Mouse (Mus musculus): ENCODE results near the gene Zfp13. TPM values are rescaled to one million over a fixed set of nuclear protein-coding genes. Genes with fewer than 3 reads are reported as not detected.

Zfp13 gene
- total and polyA plus RNA-seq, 3 experiments: 0.30 TPM; not detected in 2

- TF ChIP-seq SIN3A (IDR thresholded peaks at IDR 0.05; ENCODE audit: low read length) (0 out of 2 replicates have a peak, but pooled peaks have one; percentile 5), MAFK (IDR thresholded peaks at IDR 0.05; ENCODE audit: insufficient replicate concordance, low read length) (no peak), MAX (IDR thresholded peaks at IDR 0.05; ENCODE audit: low read length) (no peak), SMC3 (IDR thresholded peaks at IDR 0.05; ENCODE audit: low read depth, low read length) (no peak), USF1 (IDR thresholded peaks at IDR 0.05; ENCODE audit: low read depth, low read length) (no peak), NRF1 (IDR thresholded peaks at IDR 0.05; ENCODE audit: low read depth, low read length) (no peak), ZNF384 (IDR thresholded peaks at IDR 0.05; ENCODE audit: low read depth, low read length) (no peak), MYC (IDR thresholded peaks at IDR 0.05; ENCODE audit: low read depth, low read length) (no peak)
These were observed 6.4 kb downstream of the Zfp13 start (continued) for GRCm38 (mm10) chr17:23592926-23593300.

- H3K27ac ChIP-seq (ENCODE audit: insufficient read depth, low read depth): no peak overlapping the region
- H3K9ac ChIP-seq (ENCODE audit: insufficient read depth, low read depth): peak overlapping the region; percentile 50
- peak overlapping the region; percentile 48 to 69 (median 62) for H3K4me3 ChIP-seq (replicated peaks in 1 of 3; ENCODE audit: low read depth in 2 of 3, low read length in 2 of 3, poor library complexity in 1 of 3)
- DNase-seq (ENCODE audit: extremely low read depth): peak; percentile 88
- no peaks in the 10 kb centered on the region for H3K36me3 ChIP-seq (replicated peaks in 1 of 2; ENCODE audit: control insufficient read depth in 1 of 2, insufficient read depth in 1 of 2, low read length in 1 of 2)
- no peaks in the 10 kb centered on the region for H3K9me3 ChIP-seq (replicated peaks; ENCODE audit: low read length)
- peak overlapping the region; percentile 83 for H3K4me2 ChIP-seq (ENCODE audit: insufficient read depth, low read depth, poor library complexity, severe bottlenecking)
- peaks cover 2 to 11% of the 10 kb centered on the region in 2 experiments; a peak in 2 of 4 replicates for H3K4me1 ChIP-seq (ENCODE audit: control insufficient read depth in 1 of 2, insufficient read depth in 2 of 2)
- dilution Hi-C loops (cut with MboI; ENCODE audit: extremely low pct_ligation_motif_present, extremely low pct_unique_long_range_greater_than_20kb, low sequenced_read_pairs) (no loop called here), in situ Hi-C loops (cut with MboI; ENCODE audit: low pct_ligation_motif_present, low pct_unique_long_range_greater_than_20kb, low sequenced_read_pairs) (no loop called here)
- no peaks in the 10 kb centered on the region for H3K79me2 ChIP-seq (replicated peaks; ENCODE audit: control insufficient read depth, extremely low read depth, insufficient read depth, poor library complexity, severe bottlenecking)
- H3K27me3 ChIP-seq (replicated peaks): peaks cover 51% of the 10 kb centered on the region
- TF ChIP-seq NELFE (IDR thresholded peaks at IDR 0.05; ENCODE audit: low read depth, low read length): peak; percentile 69
- TF ChIP-seq MAFK (IDR thresholded peaks at IDR 0.05; ENCODE audit: insufficient replicate concordance, low read length): no peak
- TF ChIP-seq UBTF (IDR thresholded peaks at IDR 0.05; ENCODE audit: low read depth, low read length): no peak
- no peak for TF ChIP-seq SMC3 (IDR thresholded peaks at IDR 0.05; ENCODE audit: low read depth, low read length)
- TF ChIP-seq RCOR1 (conservative IDR thresholded peaks at IDR 0.05; ENCODE audit: low read depth, low read length): 0 out of 2 replicates have a peak, but pooled peaks have one; percentile 20
- TF ChIP-seq CHD1 (IDR thresholded peaks at IDR 0.05; ENCODE audit: low read depth, low read length): 0 out of 2 replicates have a peak, but pooled peaks have one; percentile 17
- no peak for TF ChIP-seq ZKSCAN1 (IDR thresholded peaks at IDR 0.05; ENCODE audit: borderline replicate concordance, low read depth, low read length)
- TF ChIP-seq ZC3H11A (IDR thresholded peaks at IDR 0.05; ENCODE audit: low read depth, low read length): no peak
- no peak for TF ChIP-seq EP300 (IDR thresholded peaks at IDR 0.05; ENCODE audit: low read length)
- no peak for TF ChIP-seq MYC (IDR thresholded peaks at IDR 0.05; ENCODE audit: low read depth, low read length)
- TF ChIP-seq RAD21 (IDR thresholded peaks at IDR 0.05; ENCODE audit: low read depth, low read length): no peak
- TF ChIP-seq MEF2A (IDR thresholded peaks at IDR 0.05; ENCODE audit: borderline replicate concordance, low read depth, low read length): peak; percentile 52; the same call in 1 of the 2 replicates
- TF ChIP-seq IRF4 (IDR thresholded peaks at IDR 0.05; ENCODE audit: low read depth, low read length): peak; percentile 75
- TF ChIP-seq MAX (IDR thresholded peaks at IDR 0.05; ENCODE audit: low read length): peak; percentile 49; the same call in 1 of the 2 replicates
- TF ChIP-seq TBP (conservative IDR thresholded peaks at IDR 0.05; ENCODE audit: low read depth, low read length): peak; percentile 71
- TF ChIP-seq USF1 (IDR thresholded peaks at IDR 0.05; ENCODE audit: low read depth, low read length): no peak
- TF ChIP-seq PAX5 (IDR thresholded peaks at IDR 0.05; ENCODE audit: low read length): no peak
- TF ChIP-seq E2F4 (IDR thresholded peaks at IDR 0.05; ENCODE audit: insufficient replicate concordance, low read depth, low read length): peak; percentile 95; the same call in 1 of the 2 replicates
- no peak for TF ChIP-seq BHLHE40 (IDR thresholded peaks at IDR 0.05; ENCODE audit: low read depth, low read length)
- peak; percentile 71 for TF ChIP-seq POLR2A (IDR thresholded peaks at IDR 0.05; ENCODE audit: low read depth, low read length)
- no peak for TF ChIP-seq USF2 (conservative IDR thresholded peaks at IDR 0.05; ENCODE audit: low read depth, low read length)
- peak; percentile 72 for TF ChIP-seq ELF1 (IDR thresholded peaks at IDR 0.05; ENCODE audit: low read depth, low read length)
- no peak for TF ChIP-seq MAZ (IDR thresholded peaks at IDR 0.05; ENCODE audit: low read depth, low read length)
- peak; percentile 63; the same call in 1 of the 2 replicates for TF ChIP-seq ZMIZ1 (IDR thresholded peaks at IDR 0.05; ENCODE audit: low read depth, low read length)
- 0 out of 2 replicates have a peak, but pooled peaks have one; percentile 50 for TF ChIP-seq KAT2A (IDR thresholded peaks at IDR 0.05; ENCODE audit: insufficient replicate concordance, low read length)
- 0 out of 2 replicates have a peak, but pooled peaks have one; percentile 42 for TF ChIP-seq SIN3A (IDR thresholded peaks at IDR 0.05; ENCODE audit: low read length)
- TF ChIP-seq POLR2AphosphoS2 (IDR thresholded peaks at IDR 0.05; ENCODE audit: low read depth, low read length): no peak
- 0 out of 2 replicates have a peak, but pooled peaks have one; percentile 12 for TF ChIP-seq CHD2 (IDR thresholded peaks at IDR 0.05; ENCODE audit: low read length)
- no peak for TF ChIP-seq ZNF384 (IDR thresholded peaks at IDR 0.05; ENCODE audit: low read depth, low read length)
- no peak for TF ChIP-seq CTCF (conservative IDR thresholded peaks at IDR 0.05 in 1 of 2, IDR thresholded peaks at IDR 0.05 in 1 of 2; ENCODE audit: low read depth in 2 of 2, low read length in 2 of 2)
- TF ChIP-seq JUN (IDR thresholded peaks at IDR 0.05; ENCODE audit: insufficient read depth, low read depth, low read length): no peak
- TF ChIP-seq MXI1 (IDR thresholded peaks at IDR 0.05; ENCODE audit: low read depth, low read length): peak; percentile 58
- TF ChIP-seq NRF1 (IDR thresholded peaks at IDR 0.05; ENCODE audit: low read depth, low read length): peak; percentile 59
- TF ChIP-seq HCFC1 (IDR thresholded peaks at IDR 0.05; ENCODE audit: low read depth, low read length): peak; percentile 80
These were observed 6.9 kb downstream of the Zfp13 start for GRCm38 (mm10) chr17:23592208-23592925.

Data from CH12.LX (cell line).